Mouse (Mus musculus) heart, embryonic 14.5 days (tissue): ENCODE measurements around the gene Hpd. TPM values are rescaled to one million over a fixed set of nuclear protein-coding genes. Genes with fewer than 3 reads are reported as not detected.

Experiments used
- ATAC-seq: fragments of 200-750 bp; cut with Nextera tagmentation; 2 replicates; pipeline ENCODE4 v1.8.0; 2017; ENCODE audit warnings: low read depth, moderate TSS enrichment; ENCODE audit not compliant: insufficient number of reproducible peaks, insufficient read depth, low FRiP score
- H3K27ac ChIP-seq, 2 experiments: fragments of 200-500 bp in 1 of 2; fragments of 300-500 bp in 1 of 2; sonication (generic) in 1 of 2; replicated peaks in 1 of 2; 2 replicates each; pipeline ENCODE4 v1.5.1; 2012 to 2014; ENCODE audit warnings: low read depth in 2 of 2, low read length in 2 of 2, control low read depth in 1 of 2, mild to moderate bottlenecking in 1 of 2, mixed read lengths in 1 of 2; ENCODE audit not compliant: control insufficient read depth in 1 of 2, insufficient read depth in 1 of 2
- H3K27me3 ChIP-seq: fragments of 300-500 bp; sonication (generic); 2 replicates; pipeline ENCODE4 v1.6.1; 2014; ENCODE audit warnings: mild to moderate bottlenecking, low read length, control low read depth; ENCODE audit not compliant: control insufficient read depth, insufficient read depth
- H3K36me3 ChIP-seq: fragments of 300-500 bp; sonication (generic); 2 replicates; pipeline ENCODE4 v1.6.1; 2014; ENCODE audit warnings: mild to moderate bottlenecking, control low read depth, low read length, mixed read lengths; ENCODE audit not compliant: control insufficient read depth, insufficient read depth
- H3K4me1 ChIP-seq, 2 experiments: fragments of 200-500 bp in 1 of 2; fragments of 300-500 bp in 1 of 2; sonication (generic) in 1 of 2; 2 replicates each; pipeline ENCODE4 v1.6.1; 2012 to 2014; ENCODE audit warnings: low read length in 2 of 2, control low read depth in 1 of 2, mixed read lengths in 1 of 2; ENCODE audit not compliant: control insufficient read depth in 2 of 2, insufficient read depth in 2 of 2
- H3K4me2 ChIP-seq: fragments of 300-500 bp; sonication (generic); 2 replicates; pipeline ENCODE4 v1.6.1; 2014; ENCODE audit warnings: mild to moderate bottlenecking, low read length
- H3K4me3 ChIP-seq, 2 experiments: fragments of 200-500 bp in 1 of 2; fragments of 300-500 bp in 1 of 2; sonication (generic) in 1 of 2; 2 replicates each; pipeline ENCODE4 v1.5.1; 2012 to 2014; ENCODE audit warnings: low read length in 2 of 2, mild to moderate bottlenecking in 2 of 2, control low read depth in 1 of 2, low read depth in 1 of 2, moderate library complexity in 1 of 2; ENCODE audit not compliant: control insufficient read depth in 1 of 2, insufficient read depth in 1 of 2
- H3K9ac ChIP-seq: fragments of 300-500 bp; sonication (generic); 2 replicates; pipeline ENCODE4 v1.6.1; 2014; ENCODE audit warnings: mild to moderate bottlenecking, low read length
- H3K9me3 ChIP-seq: fragments of 300-500 bp; sonication (generic); 2 replicates; pipeline ENCODE4 v1.6.1; 2016; ENCODE audit warnings: low read length, control low read depth; ENCODE audit not compliant: control insufficient read depth
- WGBS: fragments of 180-500 bp; shearing (Covaris S2); extraction: QIAGEN DNeasy Blood & Tissue Kit; methylation state at CpG from one replicate; pipeline ENCODE4 v1.1.7; 2014; 5-methylcytosine and 5-hydroxymethylcytosine counted together
- polyA plus RNA-seq: library from polyadenylated mRNA; unstranded; fragments of >200 nt; fragmentation: Nextera tagmentation; extraction: Ambion mirVana; gene quantifications from 2 replicates; pipeline ENCODE4 v1.2.1, GENCODE M21; 2014

Hpd gene
- polyA plus RNA-seq, 1 experiment from 2014 or later, result not detected

DNA sequence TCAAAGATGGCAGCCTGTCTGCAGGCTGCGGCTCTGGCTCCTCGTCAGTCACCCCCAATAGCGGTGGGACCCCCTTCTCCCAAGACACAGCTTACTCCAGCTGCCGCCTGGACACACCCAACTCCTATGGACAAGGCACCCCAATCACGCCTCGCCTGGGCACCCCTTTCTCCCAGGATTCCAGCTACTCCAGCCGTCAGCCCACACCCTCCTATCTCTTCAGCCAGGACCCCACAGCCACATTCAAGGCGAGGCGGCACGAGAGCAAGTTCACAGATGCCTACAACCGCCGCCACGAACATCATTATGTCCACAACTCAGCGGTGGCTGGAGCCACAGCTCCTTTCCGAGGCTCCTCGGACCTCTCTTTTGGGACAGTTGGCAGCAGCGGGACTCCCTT is 35.0 kb downstream of the Hpd start:
- no peak overlapping the region for H3K4me2 ChIP-seq
- H3K27me3 ChIP-seq, result no peaks in the 10 kb centered on the region
- peaks cover 28 to 61% of the 10 kb centered on the region in 2 experiments for H3K4me1 ChIP-seq
- H3K9me3 ChIP-seq, result no peaks in the 10 kb centered on the region
- peaks cover 79% of the 10 kb centered on the region for H3K36me3 ChIP-seq
- no peak overlapping the region for H3K9ac ChIP-seq
- ATAC-seq, result no peak
- WGBS, result 79% methylated on average over 17 of the region's 17 CpGs
- H3K27ac ChIP-seq, result no peak overlapping the region
- no peak overlapping the region for H3K4me3 ChIP-seq

DNA sequence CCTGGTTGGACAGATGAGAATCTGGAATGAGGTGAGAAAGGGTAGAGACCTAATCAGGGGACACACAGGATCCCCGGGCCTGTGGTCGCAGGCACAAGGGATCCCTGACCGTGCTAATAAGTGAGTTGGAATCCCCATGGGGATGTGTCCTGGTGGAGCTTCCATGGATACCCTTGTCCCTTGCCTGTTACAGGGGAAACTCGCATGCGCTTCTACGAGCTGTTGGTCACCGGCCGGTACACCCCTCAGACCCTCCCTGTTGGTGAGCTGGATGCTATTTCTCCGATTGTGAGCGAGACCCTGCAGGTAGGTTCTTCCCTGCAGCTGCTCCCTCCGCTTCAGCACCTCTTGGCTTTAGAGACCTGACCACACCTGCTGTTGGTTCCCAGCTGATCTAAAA is 36.2 kb downstream of the Hpd start:
- 92% methylated on average over 11 of the region's 11 CpGs for WGBS
- H3K4me3 ChIP-seq, result no peak overlapping the region
- no peaks in the 10 kb centered on the region for H3K9me3 ChIP-seq
- ATAC-seq, result no peak
- H3K4me2 ChIP-seq, result no peak overlapping the region
- peaks cover 28 to 58% of the 10 kb centered on the region in 2 experiments for H3K4me1 ChIP-seq
- H3K27me3 ChIP-seq, result no peaks in the 10 kb centered on the region
- no peak overlapping the region for H3K9ac ChIP-seq
- peaks cover 67% of the 10 kb centered on the region for H3K36me3 ChIP-seq
- H3K27ac ChIP-seq, result no peak overlapping the region

DNA sequence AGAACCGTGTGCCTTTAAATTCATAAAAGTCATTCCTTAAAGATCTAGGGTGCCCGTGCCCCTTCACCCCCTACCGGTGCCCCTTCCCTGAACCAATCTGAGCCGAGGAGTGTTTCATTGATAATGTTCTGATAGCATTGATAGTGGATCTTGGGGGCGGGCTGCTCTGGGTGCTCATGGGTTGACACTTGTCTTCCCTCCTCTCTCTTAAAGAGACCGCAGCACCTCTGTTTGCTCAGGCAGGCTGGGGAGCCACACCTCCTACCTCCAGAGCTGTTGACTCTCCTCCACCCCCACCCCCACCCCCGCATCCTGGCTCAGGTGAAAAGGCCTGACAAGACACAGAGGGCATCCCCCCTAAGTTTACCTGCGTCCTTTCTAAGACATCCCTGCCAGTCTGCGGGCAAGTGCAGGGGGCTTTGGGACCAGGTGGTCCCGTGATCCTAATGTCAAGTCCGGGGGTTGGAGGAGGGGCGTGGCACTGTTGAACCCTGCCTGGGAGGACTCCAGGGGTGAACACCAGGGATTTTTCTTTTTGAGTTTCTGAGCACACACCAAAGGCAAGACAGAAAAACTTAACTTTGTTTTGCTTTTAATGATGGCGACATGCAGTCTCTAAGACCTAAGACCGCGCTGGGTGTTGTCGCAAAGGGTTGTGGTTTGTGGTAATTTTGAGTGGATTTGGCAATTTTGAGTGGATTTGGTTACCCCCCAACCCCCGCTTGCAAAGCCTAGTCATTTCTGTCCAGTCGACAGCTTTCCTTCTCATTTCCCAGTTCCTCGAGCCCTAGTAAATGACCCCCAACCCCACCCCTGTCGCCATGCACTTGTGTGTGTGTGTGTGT is 37.6 kb downstream of the Hpd start:
- H3K4me3 ChIP-seq, result peak overlapping the region; percentile 35 to 93
- no peaks in the 10 kb centered on the region for H3K9me3 ChIP-seq
- no peak for ATAC-seq
- H3K36me3 ChIP-seq, result peaks cover 53% of the 10 kb centered on the region
- H3K27me3 ChIP-seq, result no peaks in the 10 kb centered on the region
- 42% methylated on average over 20 of the region's 20 CpGs for WGBS
- no peak overlapping the region for H3K27ac ChIP-seq
- peak overlapping the region; percentile 95 for H3K4me2 ChIP-seq
- H3K9ac ChIP-seq, result peak overlapping the region; percentile 100
- peaks cover 20 to 45% of the 10 kb centered on the region in 2 experiments for H3K4me1 ChIP-seq

DNA sequence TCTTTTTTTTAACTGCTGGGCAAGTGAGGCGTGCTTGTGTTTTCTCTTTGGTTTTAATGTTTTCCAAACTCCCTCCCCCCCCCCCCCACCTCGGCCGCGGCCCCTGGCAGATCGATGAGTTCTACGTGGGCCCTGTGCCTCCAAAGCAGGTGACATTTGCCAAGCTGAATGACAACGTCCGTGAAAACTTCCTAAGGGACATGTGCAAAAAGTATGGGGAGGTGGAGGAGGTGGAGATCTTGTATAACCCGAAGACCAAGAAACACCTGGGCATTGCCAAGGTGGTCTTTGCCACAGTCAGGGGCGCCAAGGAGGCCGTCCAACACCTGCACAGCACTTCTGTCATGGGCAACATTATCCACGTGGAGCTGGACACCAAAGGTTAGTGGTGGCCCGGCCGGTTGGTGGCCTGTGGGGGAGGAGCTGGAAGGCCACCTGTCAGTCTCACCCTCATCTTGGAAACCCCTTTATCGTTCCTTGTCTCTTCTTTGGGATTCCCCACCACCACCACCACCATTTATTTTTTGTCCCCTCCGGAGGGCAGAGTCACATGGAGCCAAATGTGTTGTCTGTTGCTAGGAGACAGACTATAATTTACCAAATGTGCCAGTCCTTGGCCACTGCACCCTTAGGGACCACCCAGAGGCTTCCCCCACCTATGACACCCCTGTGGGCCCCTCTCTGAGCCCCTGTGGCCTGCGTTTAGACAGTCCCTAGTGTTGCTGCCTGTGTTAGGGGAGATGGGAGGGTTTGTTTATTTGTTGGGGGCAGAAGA is 38.4 kb downstream of the Hpd start:
- peaks cover 15 to 42% of the 10 kb centered on the region in 2 experiments for H3K4me1 ChIP-seq
- peak overlapping the region; percentile 35 to 93 for H3K4me3 ChIP-seq
- H3K27me3 ChIP-seq, result no peaks in the 10 kb centered on the region
- peak overlapping the region; percentile 95 for H3K4me2 ChIP-seq
- WGBS, result 4% methylated on average over 17 of the region's 17 CpGs
- ATAC-seq, result no peak
- peak overlapping the region in 1 of 2 experiments; percentile 100; a peak in 2 of 4 replicates for H3K27ac ChIP-seq
- peak overlapping the region; percentile 100 for H3K9ac ChIP-seq
- peaks cover 47% of the 10 kb centered on the region for H3K36me3 ChIP-seq
- no peaks in the 10 kb centered on the region for H3K9me3 ChIP-seq

DNA sequence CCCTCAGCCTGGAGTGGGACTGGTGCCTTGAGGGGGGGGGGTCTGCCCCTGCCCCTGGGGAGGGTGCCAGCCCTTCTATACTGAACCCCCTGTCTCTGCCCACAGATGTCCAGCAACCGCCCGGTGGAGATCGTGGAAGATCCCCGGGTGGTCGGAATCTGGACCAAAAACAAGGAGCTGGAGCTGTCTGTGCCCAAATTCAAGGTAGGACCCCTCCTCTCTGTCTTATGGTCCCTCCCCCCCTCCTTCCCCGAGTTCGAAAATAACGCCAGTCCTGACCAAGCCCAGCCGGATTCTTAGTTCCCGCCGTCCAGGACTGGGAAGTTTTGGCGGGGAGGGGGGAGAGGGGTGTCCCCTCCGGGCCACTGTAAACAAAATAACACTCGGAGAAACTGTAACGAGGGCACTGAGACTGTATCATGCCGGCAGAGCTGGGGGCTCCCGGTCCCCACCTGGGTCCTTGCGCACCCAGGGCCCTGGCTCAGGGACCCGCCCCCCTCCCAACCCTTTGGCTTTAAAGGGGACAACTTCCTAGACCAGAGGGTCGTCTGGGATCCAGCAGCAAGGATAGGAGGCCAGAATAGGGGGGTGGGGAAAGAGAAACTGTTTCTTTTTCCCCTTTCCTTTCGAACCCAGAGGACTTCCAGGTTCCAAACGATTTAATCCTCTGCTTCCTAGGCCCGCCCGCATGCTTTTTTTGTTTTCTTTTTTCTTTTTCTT is 39.1 kb downstream of the Hpd start:
- ATAC-seq, result no peak
- H3K4me1 ChIP-seq, result peaks cover 17 to 38% of the 10 kb centered on the region in 2 experiments
- no peaks in the 10 kb centered on the region for H3K27me3 ChIP-seq
- H3K9ac ChIP-seq, result peak overlapping the region; percentile 100
- peak overlapping the region; percentile 40 to 100 for H3K27ac ChIP-seq
- no peaks in the 10 kb centered on the region for H3K9me3 ChIP-seq
- peak overlapping the region; percentile 95 for H3K4me2 ChIP-seq
- WGBS, result 2% methylated on average over 22 of the region's 24 CpGs
- H3K36me3 ChIP-seq, result peaks cover 40% of the 10 kb centered on the region
- peak overlapping the region; percentile 93 for H3K4me3 ChIP-seq

DNA sequence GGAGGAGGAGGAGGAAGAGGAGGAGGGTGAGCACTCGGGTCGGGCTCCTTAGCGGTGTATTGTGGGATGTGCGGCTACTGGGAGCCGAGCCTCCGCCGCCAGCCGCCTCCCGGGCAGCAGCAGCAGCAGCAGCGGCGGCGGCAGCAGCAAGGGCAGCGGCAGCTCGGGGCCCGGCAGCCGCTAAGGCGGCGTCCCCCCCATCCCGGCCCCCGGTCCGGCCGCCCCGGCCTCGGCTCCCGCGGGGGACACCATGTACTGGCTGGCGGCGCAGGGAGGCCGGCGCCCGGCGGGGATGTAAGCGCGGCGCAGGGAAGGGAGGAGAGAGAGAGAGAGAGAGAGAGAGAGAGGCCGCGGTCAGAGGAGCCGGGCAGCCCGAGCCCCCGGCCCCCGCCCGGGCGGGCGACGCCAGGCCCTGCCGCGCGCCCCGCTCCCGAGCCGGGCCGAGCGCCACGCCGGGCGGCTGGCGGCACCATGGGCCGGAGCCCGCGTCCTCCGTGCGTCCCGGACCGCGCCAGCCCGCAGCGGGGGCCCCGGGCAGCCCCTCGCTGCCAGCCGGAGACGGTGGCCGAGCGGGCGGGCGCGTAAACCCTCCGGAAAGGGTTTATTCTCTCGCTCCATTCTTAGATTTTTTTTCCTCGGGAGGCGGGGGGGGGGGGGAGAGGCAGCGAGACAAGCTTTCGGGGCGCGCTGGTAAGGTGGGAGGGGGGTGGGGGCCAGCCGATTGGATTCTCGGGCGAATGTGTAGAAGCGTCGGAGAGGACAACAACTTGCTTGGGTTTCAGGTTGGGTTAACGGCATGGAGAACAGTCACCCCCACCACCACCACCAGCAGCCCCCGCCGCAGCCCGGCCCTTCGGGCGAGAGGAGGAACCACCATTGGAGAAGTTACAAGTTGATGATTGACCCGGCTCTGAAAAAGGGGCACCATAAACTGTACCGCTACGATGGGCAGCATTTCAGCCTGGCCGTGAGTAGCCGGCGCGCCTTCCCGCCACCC is 40.1 kb downstream of the Hpd start, which contains the start of gene Setd1b:
Setd1b (plus strand) TSS at position 33 of the 997 bp plus-strand sequence.
- peak within 1 kb of the TSS; percentile 99 to 100 for H3K27ac ChIP-seq
- H3K4me1 ChIP-seq, result peaks cover 25 to 44% of the 10 kb centered on the region in 2 experiments
- H3K4me2 ChIP-seq, result peak within 1 kb of the TSS; percentile 95
- peak within 1 kb of the TSS; percentile 100 for H3K9ac ChIP-seq
- H3K9me3 ChIP-seq, result no peaks in the 10 kb centered on the region
- H3K36me3 ChIP-seq, result peaks cover 31% of the 10 kb centered on the region
- ATAC-seq, result no peak
- WGBS, result under 1% methylated on average over 60 of the region's 103 CpGs
- H3K27me3 ChIP-seq, result no peaks in the 10 kb centered on the region
- H3K4me3 ChIP-seq, result peak within 1 kb of the TSS; percentile 93
